Mouse (Mus musculus): ENCODE measurements around the gene Rwdd3. TPM values are rescaled to one million over a fixed set of nuclear protein-coding genes. Genes with fewer than 3 reads are reported as not detected.

Gene Rwdd3
- total and polyA plus RNA-seq, 3 experiments = 1.1 to 14.4 (median 12.6) TPM

DNA sequence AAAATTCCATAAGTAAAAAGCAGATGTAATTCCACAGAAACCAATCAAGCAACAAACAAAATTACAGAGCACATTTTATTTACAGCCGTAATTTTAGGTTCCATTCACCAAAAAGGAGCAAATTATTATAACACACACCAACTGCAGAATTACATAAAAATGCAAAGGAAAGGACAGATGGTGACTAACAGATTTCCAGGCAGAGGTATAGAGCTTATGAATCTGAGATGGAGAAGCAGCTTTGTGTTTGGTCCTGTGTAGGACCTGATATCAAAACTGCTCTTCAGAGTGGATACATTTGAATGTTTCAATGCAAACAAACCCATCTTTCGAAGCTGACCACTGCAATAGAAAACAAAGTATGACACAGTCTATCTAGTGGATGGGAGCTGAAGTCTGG lies 31.1 kb upstream of the Rwdd3 start:
- H3K27me3 ChIP-seq (ENCODE audit: insufficient read depth, low read length) = no peaks in the 10 kb centered on the region
- no peak for TF ChIP-seq CTCF (IDR thresholded peaks at IDR 0.05; ENCODE audit: low read depth, low read length)
- TF ChIP-seq TAL1 (conservative IDR thresholded peaks at IDR 0.05; ENCODE audit: low read depth, low read length) = no peak
- no peak for TF ChIP-seq GATA1 (IDR thresholded peaks at IDR 0.05; ENCODE audit: borderline replicate concordance, low read length)
- TF ChIP-seq GATA2 (IDR thresholded peaks at IDR 0.05; ENCODE audit: borderline replicate concordance, low read depth, low read length) = no peak
- TF ChIP-seq POLR2AphosphoS5 (IDR thresholded peaks at IDR 0.05; ENCODE audit: insufficient replicate concordance, low read depth, low read length) = no peak
- H3K9me3 ChIP-seq (replicated peaks) = no peaks in the 10 kb centered on the region
- ATAC-seq (ENCODE audit: extremely low read depth, insufficient number of reproducible peaks, low FRiP score, poor library complexity, severe bottlenecking) (no peak), DNase-seq (ENCODE audit: low spot score) (no peak)
- H3K4me3 ChIP-seq (ENCODE audit: low read depth, low read length) = no peak overlapping the region
- peaks cover 26% of the 10 kb centered on the region for H3K36me3 ChIP-seq (replicated peaks)
- H3K4me1 ChIP-seq (ENCODE audit: insufficient read depth, low read depth, low read length) = peaks cover 43% of the 10 kb centered on the region

DNA sequence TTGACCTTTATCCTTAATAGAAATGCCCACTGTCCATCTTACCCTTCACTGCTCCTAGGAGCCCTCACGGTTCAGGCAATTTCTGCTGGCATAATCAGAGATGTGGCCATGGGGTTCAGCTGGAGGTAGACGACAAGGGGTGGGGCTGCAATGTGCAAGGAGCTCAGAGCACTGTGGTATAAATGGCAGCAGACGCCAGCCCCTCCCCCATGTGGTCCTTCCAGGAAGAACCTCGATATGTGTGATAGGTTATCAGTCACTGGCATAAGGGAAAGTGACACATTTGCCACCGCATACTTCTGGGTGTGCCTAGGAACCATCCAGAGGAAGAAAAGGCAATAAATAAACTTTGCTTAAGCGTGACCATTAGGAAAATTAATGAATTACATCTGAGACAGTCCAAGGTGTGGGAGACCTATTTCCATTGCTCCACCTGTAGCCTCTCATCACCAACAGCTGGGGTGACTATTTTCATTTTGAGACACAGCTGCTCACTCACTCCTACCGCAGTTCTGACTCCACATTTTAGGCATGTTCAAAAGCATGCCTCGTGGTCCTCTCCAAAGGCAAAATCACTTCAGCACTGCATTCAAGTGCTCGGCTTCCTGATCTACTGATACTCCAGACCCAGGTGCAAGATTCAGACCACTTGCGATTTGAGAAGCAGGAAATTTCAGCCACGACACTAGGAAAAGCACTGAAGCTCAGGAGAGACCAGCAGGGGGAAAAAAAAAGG lies 29.7 kb upstream of the Rwdd3 start:
- no peak for TF ChIP-seq GATA1 (IDR thresholded peaks at IDR 0.05; ENCODE audit: borderline replicate concordance, low read length)
- peak; percentile 67 for TF ChIP-seq TAL1 (conservative IDR thresholded peaks at IDR 0.05; ENCODE audit: low read depth, low read length)
- no peak for TF ChIP-seq POLR2AphosphoS5 (IDR thresholded peaks at IDR 0.05; ENCODE audit: insufficient replicate concordance, low read depth, low read length)
- no peak for TF ChIP-seq GATA2 (IDR thresholded peaks at IDR 0.05; ENCODE audit: borderline replicate concordance, low read depth, low read length)
- TF ChIP-seq CTCF (IDR thresholded peaks at IDR 0.05; ENCODE audit: low read depth, low read length) = no peak
- Histone ChIP-seq H3K27me3 (ENCODE audit: insufficient read depth, low read length) (no peaks in the 10 kb centered on the region), H3K4me1 (ENCODE audit: insufficient read depth, low read depth, low read length) (peaks cover 42% of the 10 kb centered on the region), H3K36me3 (replicated peaks) (peaks cover 11% of the 10 kb centered on the region), H3K4me3 (ENCODE audit: low read depth, low read length) (peak overlapping the region; percentile 34; the same call in 1 of the 2 replicates), H3K9me3 (replicated peaks) (no peaks in the 10 kb centered on the region)
- ATAC-seq (ENCODE audit: extremely low read depth, insufficient number of reproducible peaks, low FRiP score, poor library complexity, severe bottlenecking) = peak; percentile 99
- peak; percentile 62 for DNase-seq (ENCODE audit: low spot score)

DNA sequence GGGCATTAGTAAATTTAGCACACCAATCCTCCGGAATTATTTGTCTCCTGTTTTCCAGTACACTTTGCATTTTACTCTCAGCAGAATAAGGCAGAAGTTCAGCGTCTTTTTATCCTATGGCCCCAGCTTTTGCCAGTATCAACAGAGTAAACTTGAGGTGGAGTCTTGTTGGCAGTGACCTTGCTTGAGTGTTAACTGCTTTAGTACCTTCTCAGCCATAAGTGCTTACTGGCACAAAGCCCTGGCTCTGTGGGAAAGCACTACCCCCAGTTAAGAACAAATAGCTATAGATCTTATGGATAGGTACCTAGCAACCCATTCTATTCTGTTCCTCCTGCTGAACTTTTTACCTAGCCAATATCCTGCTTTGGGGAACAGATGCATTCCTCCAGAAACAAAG lies 17.7 kb upstream of the Rwdd3 start:
- Histone ChIP-seq H3K27me3 (ENCODE audit: insufficient read depth, low read length) (peaks cover 31% of the 10 kb centered on the region), H3K36me3 (replicated peaks) (no peaks in the 10 kb centered on the region), H3K4me3 (ENCODE audit: low read depth, low read length) (no peak overlapping the region), H3K9me3 (replicated peaks) (no peaks in the 10 kb centered on the region), H3K4me1 (ENCODE audit: insufficient read depth, low read depth, low read length) (peaks cover 10% of the 10 kb centered on the region; the same call in 1 of the 2 replicates)
- ATAC-seq (ENCODE audit: extremely low read depth, insufficient number of reproducible peaks, low FRiP score, poor library complexity, severe bottlenecking) (no peak), DNase-seq (ENCODE audit: low spot score) (no peak)
- TF ChIP-seq GATA1 (IDR thresholded peaks at IDR 0.05; ENCODE audit: borderline replicate concordance, low read length) = no peak
- no peak for TF ChIP-seq POLR2AphosphoS5 (IDR thresholded peaks at IDR 0.05; ENCODE audit: insufficient replicate concordance, low read depth, low read length)
- no peak for TF ChIP-seq TAL1 (conservative IDR thresholded peaks at IDR 0.05; ENCODE audit: low read depth, low read length)
- no peak for TF ChIP-seq CTCF (IDR thresholded peaks at IDR 0.05; ENCODE audit: low read depth, low read length)
- no peak for TF ChIP-seq GATA2 (IDR thresholded peaks at IDR 0.05; ENCODE audit: borderline replicate concordance, low read depth, low read length)

DNA sequence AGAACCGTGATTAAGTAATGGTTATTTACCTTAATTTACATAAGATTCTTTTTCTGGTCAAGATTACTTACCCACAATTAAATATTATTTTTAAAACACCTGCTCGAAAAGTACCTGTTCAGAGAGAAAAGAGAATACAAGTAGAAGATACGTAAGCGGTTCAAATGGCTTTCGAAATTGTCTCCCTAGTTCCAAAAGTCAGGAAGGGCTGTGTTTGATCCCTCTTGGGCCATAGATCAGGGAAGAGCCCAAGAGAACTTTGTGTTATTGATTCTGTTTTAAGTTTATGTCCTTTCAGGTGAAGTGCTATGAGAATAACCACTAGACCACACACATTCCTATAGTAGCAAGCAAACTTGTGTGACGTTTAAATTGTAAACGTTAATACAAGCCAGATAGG lies 16.0 kb upstream of the Rwdd3 start:
- ATAC-seq (ENCODE audit: extremely low read depth, insufficient number of reproducible peaks, low FRiP score, poor library complexity, severe bottlenecking) = no peak
- Histone ChIP-seq H3K4me1 (ENCODE audit: insufficient read depth, low read depth, low read length) (peaks cover 6% of the 10 kb centered on the region; the same call in 1 of the 2 replicates), H3K9me3 (replicated peaks) (no peaks in the 10 kb centered on the region), H3K27me3 (ENCODE audit: insufficient read depth, low read length) (peaks cover 23% of the 10 kb centered on the region), H3K36me3 (replicated peaks) (no peaks in the 10 kb centered on the region), H3K4me3 (ENCODE audit: low read depth, low read length) (no peak overlapping the region)
- TF ChIP-seq POLR2AphosphoS5 (IDR thresholded peaks at IDR 0.05; ENCODE audit: insufficient replicate concordance, low read depth, low read length) (no peak), CTCF (IDR thresholded peaks at IDR 0.05; ENCODE audit: low read depth, low read length) (no peak)
- no peak for DNase-seq (ENCODE audit: low spot score)

DNA sequence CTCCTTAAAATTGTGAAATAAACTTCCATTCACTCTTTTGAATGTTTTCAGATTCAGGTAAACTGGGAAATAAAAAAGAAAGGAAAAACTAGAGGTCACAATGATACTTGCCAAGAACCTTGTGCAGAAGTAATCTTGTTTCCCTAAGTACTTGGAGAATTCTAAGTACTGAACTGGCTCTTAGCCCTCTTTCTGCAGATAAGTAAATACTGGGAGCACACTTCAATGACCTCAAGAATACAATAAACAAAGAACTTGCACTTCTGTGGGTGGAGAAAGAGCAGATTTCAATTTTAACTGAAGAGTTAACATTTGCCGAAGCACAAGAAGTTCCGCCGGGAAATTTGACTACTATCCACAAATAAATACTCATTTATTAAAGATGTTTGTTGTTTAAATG lies 15.4 kb upstream of the Rwdd3 start:
- Histone ChIP-seq H3K4me1 (ENCODE audit: insufficient read depth, low read depth, low read length) (peaks cover 4% of the 10 kb centered on the region; the same call in 1 of the 2 replicates), H3K4me3 (ENCODE audit: low read depth, low read length) (no peak overlapping the region), H3K9me3 (replicated peaks) (no peaks in the 10 kb centered on the region), H3K36me3 (replicated peaks) (no peaks in the 10 kb centered on the region), H3K27me3 (ENCODE audit: insufficient read depth, low read length) (peaks cover 23% of the 10 kb centered on the region)
- DNase-seq (ENCODE audit: low spot score) (no peak), ATAC-seq (ENCODE audit: extremely low read depth, insufficient number of reproducible peaks, low FRiP score, poor library complexity, severe bottlenecking) (no peak)
- no peak for TF ChIP-seq CTCF (IDR thresholded peaks at IDR 0.05; ENCODE audit: low read depth, low read length)
- no peak for TF ChIP-seq POLR2AphosphoS5 (IDR thresholded peaks at IDR 0.05; ENCODE audit: insufficient replicate concordance, low read depth, low read length)
- no peak for TF ChIP-seq GATA2 (IDR thresholded peaks at IDR 0.05; ENCODE audit: borderline replicate concordance, low read depth, low read length)
- no peak for TF ChIP-seq TAL1 (conservative IDR thresholded peaks at IDR 0.05; ENCODE audit: low read depth, low read length)
- TF ChIP-seq GATA1 (IDR thresholded peaks at IDR 0.05; ENCODE audit: borderline replicate concordance, low read length) = no peak

DNA sequence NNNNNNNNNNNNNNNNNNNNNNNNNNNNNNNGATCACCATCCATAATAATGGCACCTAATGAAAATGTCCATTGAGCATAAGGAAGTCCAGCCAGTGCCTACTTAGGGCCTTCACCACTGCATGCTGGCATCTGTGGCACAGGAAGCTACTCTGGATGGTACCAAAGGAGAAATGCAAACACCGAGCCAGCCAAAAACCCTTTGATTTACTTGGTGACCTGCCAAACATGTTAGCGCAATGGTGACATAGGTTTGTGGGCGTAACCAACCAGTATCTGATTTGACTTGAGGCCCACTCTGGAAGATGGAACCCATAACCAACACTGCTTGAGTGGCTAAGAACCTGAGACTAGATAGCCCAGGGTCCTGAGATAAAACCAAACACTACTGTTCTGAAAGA lies 13.7 kb upstream of the Rwdd3 start:
- Histone ChIP-seq H3K4me3 (ENCODE audit: low read depth, low read length) (no peak overlapping the region), H3K27me3 (ENCODE audit: insufficient read depth, low read length) (peaks cover 17% of the 10 kb centered on the region), H3K4me1 (ENCODE audit: insufficient read depth, low read depth, low read length) (peaks cover 4% of the 10 kb centered on the region; the same call in 1 of the 2 replicates), H3K36me3 (replicated peaks) (no peaks in the 10 kb centered on the region), H3K9me3 (replicated peaks) (no peaks in the 10 kb centered on the region)
- DNase-seq (ENCODE audit: low spot score) = no peak
- no peak for ATAC-seq (ENCODE audit: extremely low read depth, insufficient number of reproducible peaks, low FRiP score, poor library complexity, severe bottlenecking)
- TF ChIP-seq GATA1 (IDR thresholded peaks at IDR 0.05; ENCODE audit: borderline replicate concordance, low read length) (no peak), CTCF (IDR thresholded peaks at IDR 0.05; ENCODE audit: low read depth, low read length) (no peak), GATA2 (IDR thresholded peaks at IDR 0.05; ENCODE audit: borderline replicate concordance, low read depth, low read length) (no peak), POLR2AphosphoS5 (IDR thresholded peaks at IDR 0.05; ENCODE audit: insufficient replicate concordance, low read depth, low read length) (no peak), TAL1 (conservative IDR thresholded peaks at IDR 0.05; ENCODE audit: low read depth, low read length) (no peak)

All from G1E (cell line).